Mouse (Mus musculus) stomach, postnatal 0 days (tissue): Measurements from ENCODE around the gene Slc10a1.

ENCODE experiments used
- CTCF ChIP-seq: IDR thresholded peaks from 2 replicates; pipeline ENCODE4 v1.5.1; 2016; ENCODE audit warnings: antibody characterized with exemption, low read depth, mild to moderate bottlenecking, moderate library complexity
- EP300 ChIP-seq: optimal IDR thresholded peaks from 2 replicates; pipeline ENCODE3; 2016; ENCODE audit warnings: antibody characterized with exemption

DNA sequence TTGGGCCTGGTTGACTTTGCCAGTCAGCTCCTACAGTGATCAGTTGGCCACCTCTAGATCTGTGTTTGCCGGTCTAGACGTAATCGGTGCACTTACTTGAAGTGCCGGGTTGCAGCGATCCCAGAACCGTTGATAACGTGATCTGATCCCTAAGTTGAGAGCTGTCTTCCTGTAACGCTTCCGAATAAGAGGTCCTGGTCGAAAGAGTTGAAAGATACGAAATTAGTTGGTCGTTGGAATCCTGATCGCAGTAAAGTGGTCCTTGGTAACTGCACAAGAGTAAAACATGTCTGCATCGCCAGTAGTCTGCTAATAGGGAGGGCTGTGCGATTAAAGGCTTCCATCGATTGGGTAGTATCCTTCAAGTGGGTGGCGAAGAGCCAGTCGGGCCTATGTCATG lies 20.3 kb downstream of the Slc10a1 start:
- TF ChIP-seq CTCF (no peak), EP300 (no peak)
